Mouse (Mus musculus) frontal cortex, postnatal 10 days (tissue): ENCODE results near the gene Osbpl10.
"Not testable (repeated sequence)": the region's sequence is repeated elsewhere in the genome, so short reads cannot be mapped to it uniquely, and the experiment has no call there.

Experiments used
- DNase-seq, 2 experiments: peaks; one replicate each; pipeline ENCODE4 v3.0.0; 2022; ENCODE audit warnings: low spot score in 2 of 2, mixed read lengths in 1 of 2

The Osbpl10 gene

GRCm38 (mm10) chr9:114978281-114979111 is at the start of gene Osbpl10:
Gene Osbpl10, plus strand, starts transcription at chr9:114978569.
- peak; percentile 68 to 76 for DNase-seq

DNA sequence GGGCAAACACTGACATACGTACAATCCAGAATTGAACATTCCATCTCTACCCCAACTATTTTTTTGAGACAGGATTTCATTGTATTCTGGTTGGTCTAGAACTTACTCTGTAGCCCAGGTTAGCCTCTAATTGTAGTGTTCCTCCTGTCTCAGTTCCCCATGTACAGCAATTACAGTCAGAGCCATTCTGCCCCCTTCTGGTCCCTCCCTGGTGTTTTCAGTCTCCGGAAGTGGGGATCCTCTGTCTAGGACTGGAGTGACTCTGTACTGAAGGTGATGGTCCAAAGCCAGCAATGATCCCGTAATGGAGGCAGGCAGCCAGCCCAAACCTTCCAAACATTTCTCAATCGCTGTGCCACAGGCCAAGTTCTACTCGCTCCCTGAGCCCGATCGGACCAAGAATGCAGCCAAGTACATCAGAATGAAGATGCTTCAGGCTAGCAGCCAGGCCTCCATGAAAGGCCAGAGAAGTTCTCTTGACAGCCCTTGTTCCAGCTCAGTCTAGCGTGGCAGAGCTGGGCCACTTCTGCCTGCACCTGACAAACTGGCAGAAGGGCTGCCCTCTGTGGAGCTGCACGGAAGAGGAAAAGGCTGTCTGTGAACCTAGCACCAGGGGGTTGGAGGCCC is 47.8 kb upstream of the Osbpl10 start:
- DNase-seq: peak; percentile 39 to 50

- DNase-seq: no peak
Measured at GRCm38 (mm10) chr9:114932607-114933006, 45.8 kb upstream of the Osbpl10 start.

DNA sequence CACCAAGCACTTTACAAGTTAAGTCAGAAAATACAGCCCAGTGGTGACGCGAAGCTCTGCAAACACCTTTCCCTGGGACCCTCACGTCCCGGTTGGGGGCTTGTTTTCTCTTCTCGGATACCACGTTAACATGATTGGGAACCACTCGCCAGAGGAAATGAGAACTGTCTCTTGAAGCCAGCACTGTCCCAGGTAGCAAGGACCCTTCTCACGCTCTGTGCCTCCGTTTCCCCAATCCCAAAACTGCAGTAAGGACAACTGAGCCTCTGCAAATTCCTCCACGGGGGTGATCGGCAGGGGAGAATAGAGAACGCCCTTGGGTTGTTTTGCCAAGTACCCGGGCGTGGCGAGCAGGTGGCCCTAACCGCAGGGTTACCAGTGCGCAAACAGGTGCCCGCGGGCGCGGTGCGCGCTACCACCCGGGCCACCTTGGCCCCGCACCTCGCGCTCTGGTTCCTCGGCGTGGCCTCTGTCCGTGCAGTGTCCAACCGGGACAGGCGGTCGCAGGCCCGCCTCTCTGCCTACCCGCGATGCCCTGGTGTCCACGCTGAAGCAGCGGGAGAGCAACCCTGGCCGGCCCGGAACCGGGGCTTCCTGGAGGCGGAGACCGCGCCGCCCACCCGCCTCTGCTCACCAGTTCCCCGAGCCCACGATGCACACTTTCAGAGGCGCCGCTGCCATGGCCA is 45.2 kb upstream of the Osbpl10 start:
- DNase-seq: no peak

GRCm38 (mm10) chr9:114933723-114934171 is 44.6 kb upstream of the Osbpl10 start, which contains the start of gene Gpd1l:
Gene Gpd1l, minus strand, starts transcription at chr9:114933987.
- peak; percentile 93 to 95 for DNase-seq

GRCm38 (mm10) chr9:114934231-114934630 is 44.1 kb upstream of the Osbpl10 start:
- DNase-seq: peak in 1 of 2 experiments; percentile 14

DNA sequence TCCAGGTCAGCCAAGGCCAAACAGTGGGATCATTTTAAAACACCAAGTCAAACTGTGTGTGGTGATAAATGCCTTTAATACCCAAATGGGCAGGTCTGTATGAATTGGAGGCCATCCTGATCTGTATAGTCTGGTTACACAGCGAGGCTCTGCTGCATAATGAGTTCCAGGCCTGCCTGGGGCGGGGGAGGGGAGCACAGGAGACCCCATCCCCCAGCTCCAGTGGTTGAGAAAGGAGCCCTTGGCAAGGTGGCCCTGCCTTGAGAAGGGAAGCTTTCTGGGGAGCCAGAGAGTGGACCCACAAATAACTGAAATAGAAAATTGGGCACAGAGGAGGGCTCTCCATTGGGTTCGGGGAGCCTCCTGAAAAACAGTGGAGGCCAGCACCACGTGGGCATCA is 43.0 kb upstream of the Osbpl10 start:
- DNase-seq: no peak

DNA sequence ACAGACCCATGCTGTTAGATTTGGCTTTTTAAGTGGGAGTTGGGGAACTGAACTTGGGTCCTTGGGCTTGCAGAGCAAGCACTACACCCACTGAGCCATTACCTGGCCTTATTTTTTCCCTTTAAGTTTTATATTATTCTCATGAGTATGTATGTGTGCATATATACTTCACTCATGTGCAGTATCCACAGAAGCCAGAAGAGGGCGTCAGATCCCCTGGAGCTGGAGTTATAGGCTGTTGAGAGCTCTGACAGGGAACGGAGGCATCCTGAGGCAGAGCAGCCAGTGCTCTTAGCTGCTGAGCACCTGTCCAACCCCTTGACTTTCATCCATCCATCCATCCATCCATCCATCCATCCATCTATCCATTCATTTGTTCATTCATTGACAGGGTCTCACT is 41.7 kb upstream of the Osbpl10 start:
- DNase-seq: no peak

DNA sequence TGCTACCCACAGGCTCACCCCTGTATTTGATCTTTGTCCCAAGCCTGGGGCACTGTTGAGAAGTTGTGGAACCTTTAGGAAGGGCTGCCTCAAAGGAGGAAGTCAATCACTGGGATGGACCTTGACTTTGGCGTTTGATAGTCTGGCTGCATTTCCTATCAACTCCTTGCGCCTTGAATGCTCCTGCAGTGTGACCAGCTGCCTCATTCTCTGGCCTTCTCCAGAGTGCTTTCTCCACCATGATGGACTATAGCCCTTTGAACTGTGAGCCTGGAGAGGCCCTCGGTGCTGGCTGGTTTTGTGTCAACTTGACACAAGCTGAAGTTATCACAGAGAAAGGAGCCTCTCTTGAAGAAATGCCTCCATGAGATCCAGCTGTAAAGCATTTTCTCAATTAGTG is 33.7 kb upstream of the Osbpl10 start:
- DNase-seq: no peak

DNA sequence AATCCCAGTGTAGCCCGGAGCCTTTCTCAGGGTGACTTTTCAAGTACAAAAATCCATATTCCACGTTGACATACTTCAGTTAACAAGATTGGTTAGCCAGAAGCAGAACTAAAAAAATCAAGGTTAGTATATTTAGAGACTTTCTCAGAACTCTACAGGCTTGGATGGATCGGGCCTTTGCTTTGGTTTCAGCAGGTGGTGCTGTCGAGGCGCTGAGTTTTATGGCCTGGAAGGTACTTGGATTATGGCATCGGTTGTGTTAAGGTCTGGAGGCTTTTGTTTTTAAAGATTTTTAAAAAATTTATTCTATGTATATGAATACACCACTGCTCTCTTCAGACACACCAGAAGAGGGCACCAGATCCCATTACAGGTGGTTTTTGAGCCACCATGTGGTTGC is 32.8 kb upstream of the Osbpl10 start:
- no peak for DNase-seq

DNA sequence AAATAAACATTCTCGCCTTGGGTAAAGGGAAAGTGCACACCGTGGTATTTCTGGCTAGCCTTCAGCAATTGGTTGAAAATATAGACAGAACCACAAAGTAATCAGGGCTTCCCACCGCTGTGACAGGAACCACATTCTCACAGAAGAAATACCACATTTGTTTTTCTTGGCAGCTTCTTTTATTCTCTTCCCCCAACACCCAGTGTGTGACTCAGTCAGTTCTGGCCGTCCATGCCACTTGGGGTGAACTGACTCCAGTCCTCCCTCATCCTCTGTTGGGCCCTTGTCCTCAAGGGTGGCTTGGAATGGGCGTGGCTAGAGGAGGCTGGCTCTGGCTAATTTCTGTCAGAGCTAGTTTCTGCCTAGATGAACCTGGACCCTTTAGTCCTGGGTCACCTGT is 30.0 kb upstream of the Osbpl10 start:
- no peak for DNase-seq

GRCm38 (mm10) chr9:114952866-114953265 is 25.5 kb upstream of the Osbpl10 start:
- DNase-seq: no peak

DNA sequence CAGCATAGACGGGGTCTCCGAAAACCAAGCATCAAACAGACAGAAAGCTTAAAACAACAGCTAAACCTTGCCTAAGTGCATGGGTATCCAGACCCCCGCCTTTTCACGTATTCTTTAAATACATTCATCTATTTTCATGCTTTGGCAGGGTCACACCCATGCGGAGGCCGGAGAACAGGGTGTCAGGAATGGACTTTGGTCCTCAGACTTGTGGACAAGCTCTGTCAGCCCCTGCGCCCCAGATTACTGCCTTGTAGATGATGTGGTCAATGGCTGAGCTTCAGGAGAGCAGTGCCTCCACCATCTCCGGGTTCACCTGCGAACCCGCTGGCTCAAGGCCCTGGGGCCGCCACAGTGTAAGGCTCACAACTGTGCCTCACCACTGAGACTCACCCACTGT is 23.0 kb upstream of the Osbpl10 start:
- no peak for DNase-seq

DNA sequence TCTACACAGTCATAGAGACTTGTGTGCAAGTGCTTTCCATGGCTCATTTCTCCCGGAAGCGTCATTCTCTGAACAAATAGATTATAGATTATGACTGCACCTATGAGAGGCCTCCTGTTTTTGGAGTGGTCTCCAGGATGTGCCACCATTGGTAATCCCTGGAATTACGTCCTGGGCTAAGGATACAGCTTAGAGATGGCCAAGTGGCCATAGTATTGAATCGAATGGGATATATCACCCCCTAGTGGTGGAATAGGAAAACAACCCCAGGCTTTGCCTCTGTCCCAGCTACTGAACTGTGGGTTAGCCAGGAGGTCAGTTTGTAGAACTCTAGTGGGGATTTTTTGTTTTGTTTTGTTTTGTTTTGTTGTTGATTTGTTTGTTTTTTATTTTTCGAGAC is 21.4 kb upstream of the Osbpl10 start:
- no peak for DNase-seq

DNA sequence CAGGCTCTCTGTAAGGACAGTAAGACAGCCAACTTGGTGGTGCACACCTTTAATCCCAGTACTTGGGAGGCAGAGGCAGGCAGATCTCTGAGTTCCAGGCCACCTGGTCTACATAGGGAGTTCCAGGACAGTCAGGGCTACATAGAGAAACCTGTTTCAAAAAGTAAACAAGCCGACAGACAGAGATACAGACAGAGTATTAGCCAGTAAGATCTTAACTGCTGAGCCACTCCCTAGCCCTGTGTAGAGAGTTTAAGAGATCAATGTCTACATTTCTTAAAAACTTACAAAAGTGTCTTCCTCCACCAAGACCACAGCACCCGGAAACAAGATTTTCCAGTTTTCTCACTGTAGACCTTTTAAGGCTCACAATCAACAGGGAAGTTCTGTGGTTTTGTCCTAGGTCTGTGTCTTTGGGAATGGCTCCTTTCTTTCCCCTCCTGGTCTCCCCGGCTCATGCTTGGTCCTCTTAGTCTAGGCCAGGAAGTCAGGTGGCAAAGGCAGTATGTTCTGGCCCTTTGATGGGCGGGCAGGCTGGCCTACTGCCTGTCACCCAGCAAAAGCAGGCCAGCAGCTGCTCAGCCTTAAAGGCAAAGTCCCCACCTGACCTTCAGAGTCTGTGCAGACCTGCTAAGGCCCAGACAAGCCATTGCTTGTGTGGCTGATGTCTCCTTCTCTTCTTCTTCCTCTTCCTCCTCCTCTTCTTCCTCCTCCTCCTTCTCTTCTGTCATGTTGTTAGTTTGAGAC is 18.2 kb upstream of the Osbpl10 start:
- DNase-seq: no peak

DNA sequence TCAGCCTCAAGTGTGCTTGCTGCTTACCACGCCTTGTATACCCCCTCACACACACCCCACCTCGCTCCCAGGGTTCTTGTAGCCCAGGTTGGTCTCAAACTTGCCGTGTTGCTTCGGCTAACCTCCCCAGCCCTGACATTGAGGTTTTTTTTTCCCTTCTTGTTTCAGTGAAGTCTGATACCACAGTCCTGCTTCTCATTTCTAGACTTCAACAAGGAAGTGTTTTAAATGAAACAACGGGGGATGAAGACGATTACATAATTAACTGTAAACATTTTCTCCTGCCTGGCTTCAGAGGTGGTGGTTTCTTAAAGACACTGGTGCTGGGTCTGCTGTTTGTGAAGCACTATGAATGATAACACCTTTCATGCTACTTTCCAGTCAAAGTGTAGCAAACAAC is 17.5 kb upstream of the Osbpl10 start:
- no peak for DNase-seq

DNA sequence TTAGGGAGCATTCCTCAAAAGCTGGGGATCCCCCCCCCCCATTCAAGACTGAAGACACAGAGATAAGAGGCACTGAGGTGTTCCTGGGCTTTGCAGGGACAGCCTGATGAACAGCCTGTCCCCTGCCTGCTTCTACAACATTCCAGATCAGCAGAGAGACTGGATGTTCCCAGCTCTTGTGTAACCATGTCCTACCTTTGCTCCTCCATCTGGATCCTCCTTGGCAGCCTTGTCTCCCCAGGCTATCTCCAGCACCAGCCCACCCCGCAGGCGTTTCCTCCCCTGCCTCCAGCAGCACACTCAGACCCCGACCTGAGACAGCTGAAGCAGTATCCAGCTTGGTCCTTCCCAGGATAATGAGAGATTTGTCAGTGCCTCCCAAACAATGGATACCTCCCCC is 14.3 kb upstream of the Osbpl10 start:
- no peak for DNase-seq

GRCm38 (mm10) chr9:114966286-114966685 is 12.1 kb upstream of the Osbpl10 start:
- not testable (repeated sequence) for DNase-seq

- DNase-seq: peak in 1 of 2 experiments; percentile 29
Measured at GRCm38 (mm10) chr9:114977461-114978280, 698 bp upstream of the Osbpl10 start.

DNA sequence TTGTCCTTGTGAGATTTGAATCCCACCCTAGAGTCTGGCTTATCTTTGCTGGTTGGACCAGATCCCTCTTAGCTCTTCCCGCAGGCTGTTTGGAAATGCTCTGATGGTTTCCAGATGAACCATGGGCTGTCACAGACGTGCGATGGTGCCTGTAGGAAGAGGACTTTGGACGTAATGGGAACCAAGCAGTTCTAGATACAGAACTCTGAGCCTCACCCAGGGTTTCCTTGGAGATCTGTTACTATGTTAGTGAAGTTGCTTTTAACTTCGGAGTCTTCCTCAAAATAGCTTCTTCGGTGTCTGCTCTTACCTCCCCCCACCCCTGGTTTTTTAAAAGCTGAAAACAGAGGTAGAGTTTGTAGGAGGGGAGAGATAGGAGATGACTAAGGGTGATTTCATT is 1.6 kb downstream of the Osbpl10 start:
- DNase-seq: no peak
